ENCODE assay signal across 8 mouse cellular contexts in the genomic region with DNA sequence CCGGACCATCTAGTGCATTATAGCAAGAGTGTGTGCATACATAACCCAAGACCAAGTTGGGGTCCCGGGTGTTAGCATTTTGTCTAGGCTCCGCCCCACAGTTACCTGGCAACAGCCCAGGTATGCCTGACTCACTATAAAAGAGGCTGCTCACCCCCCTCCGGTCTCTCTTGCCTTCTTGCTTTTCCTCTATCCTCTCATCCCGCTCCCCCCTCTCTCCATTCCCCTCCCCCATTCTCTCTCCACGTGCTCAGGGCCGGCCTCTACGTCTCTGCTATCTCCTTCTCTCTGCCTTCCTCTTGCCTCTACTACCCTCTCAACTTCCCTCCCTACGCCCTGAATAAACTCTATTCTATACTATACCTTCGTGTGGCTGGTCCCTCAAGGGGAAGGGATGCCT. TPM values are rescaled to one million over a fixed set of nuclear protein-coding genes. Genes with fewer than 3 reads are reported as not detected.
DNase-seq lines count a peak whose midpoint lies in the region; ATAC-seq and TF ChIP-seq lines count a peak whose summit lies in the region.

No protein-coding gene starts in this region.

- H3K27me3 ChIP-seq in heart, embryonic 16.5 days (ENCODE audit: control insufficient read depth, insufficient read depth, low read length) = peaks cover 27% of the 10 kb centered on the region
- H3K27me3 ChIP-seq in embryonic facial prominence, embryonic 13.5 days = peaks cover 54% of the 10 kb centered on the region
- H3K27me3 ChIP-seq in limb, embryonic 15.5 days = peaks cover 37% of the 10 kb centered on the region
- no peaks in the 10 kb centered on the region for H3K27me3 ChIP-seq in stomach, postnatal 0 days (ENCODE audit: control insufficient read depth, insufficient read depth, low read length)

- 3% methylated on average over 10 of the region's 10 CpGs for WGBS in heart, embryonic 16.5 days
- WGBS in embryonic facial prominence, embryonic 13.5 days = 5% methylated on average over 10 of the region's 10 CpGs
- WGBS in limb, embryonic 15.5 days = 4% methylated on average over 10 of the region's 10 CpGs
- 4% methylated on average over 10 of the region's 10 CpGs for WGBS in stomach, postnatal 0 days

- no peak for TF ChIP-seq EP300 in stomach, postnatal 0 days (optimal IDR thresholded peaks at IDR 0.05)

- H3K9ac ChIP-seq in heart, embryonic 16.5 days (ENCODE audit: low read length) = peak overlapping the region; percentile 59
- H3K9ac ChIP-seq in ES-E14 (ENCODE audit: insufficient read depth, low read depth, low read length, poor library complexity, severe bottlenecking) = peak overlapping the region; percentile 73; the same call in 1 of the 2 replicates
- peak overlapping the region; percentile 65 for H3K9ac ChIP-seq in embryonic facial prominence, embryonic 13.5 days
- no peak overlapping the region for H3K9ac ChIP-seq in limb, embryonic 15.5 days
- H3K9ac ChIP-seq in stomach, postnatal 0 days (ENCODE audit: low read length) = no peak overlapping the region

- TF ChIP-seq CTCF in stomach, postnatal 0 days (IDR thresholded peaks at IDR 0.05; ENCODE audit: low read depth) = no peak

- H3K4me2 ChIP-seq in heart, embryonic 16.5 days (ENCODE audit: low read depth, low read length) = peak overlapping the region; percentile 93
- peak overlapping the region; percentile 92 for H3K4me2 ChIP-seq in embryonic facial prominence, embryonic 13.5 days
- H3K4me2 ChIP-seq in limb, embryonic 15.5 days = peak overlapping the region; percentile 90
- peak overlapping the region; percentile 93 for H3K4me2 ChIP-seq in stomach, postnatal 0 days (replicated peaks; ENCODE audit: low read depth)

- intact Hi-C loops in heart, postnatal 14 days (cut with DNase I) = no loop called here

- in situ Hi-C loops in ES-E14 (cut with MboI; ENCODE audit: low sequenced_read_pairs in 2 of 2, unreplicated experiment in 2 of 2) = no loop called here

- H3K4me3 ChIP-seq in heart, embryonic 16.5 days (ENCODE audit: low read length) = peak overlapping the region; percentile 64
- H3K4me3 ChIP-seq in ES-E14 (ENCODE audit: insufficient read depth in 1 of 2, low read depth in 1 of 2, low read length in 2 of 2, poor library complexity in 1 of 2, severe bottlenecking in 1 of 2) = peak overlapping the region; percentile 45 to 72
- peak overlapping the region; percentile 64 for H3K4me3 ChIP-seq in embryonic facial prominence, embryonic 13.5 days
- peak overlapping the region; percentile 53 for H3K4me3 ChIP-seq in limb, embryonic 15.5 days
- peak overlapping the region; percentile 55 for H3K4me3 ChIP-seq in stomach, postnatal 0 days (ENCODE audit: low read depth, low read length)

- peaks cover 3% of the 10 kb centered on the region; the same call in 1 of the 2 replicates for H3K9me3 ChIP-seq in heart, embryonic 16.5 days (replicated peaks; ENCODE audit: control insufficient read depth, low read length)
- no peaks in the 10 kb centered on the region for H3K9me3 ChIP-seq in ES-E14 (ENCODE audit: control insufficient read depth, insufficient read depth, low read depth, low read length)
- no peaks in the 10 kb centered on the region for H3K9me3 ChIP-seq in embryonic facial prominence, embryonic 13.5 days
- no peaks in the 10 kb centered on the region for H3K9me3 ChIP-seq in limb, embryonic 15.5 days
- H3K9me3 ChIP-seq in stomach, postnatal 0 days (ENCODE audit: control insufficient read depth, low read length) = peaks cover 4% of the 10 kb centered on the region; the same call in 1 of the 2 replicates

- no peak for ATAC-seq in heart, embryonic 16.5 days (replicated peaks; ENCODE audit: extremely low read depth, insufficient read depth, low FRiP score)
- ATAC-seq in embryonic facial prominence, embryonic 13.5 days (ENCODE audit: insufficient number of reproducible peaks, insufficient read depth, low FRiP score, low TSS enrichment, low read depth) = peak; percentile 27; the same call in 1 of the 2 replicates
- ATAC-seq in limb, embryonic 15.5 days (ENCODE audit: insufficient number of reproducible peaks, low FRiP score, low TSS enrichment, low read depth) = no peak
- ATAC-seq in stomach, postnatal 0 days (ENCODE audit: low FRiP score, low TSS enrichment) = no peak

- H3K4me1 ChIP-seq in heart, embryonic 16.5 days (ENCODE audit: control insufficient read depth, insufficient read depth, low read length) = peaks cover 3% of the 10 kb centered on the region
- no peaks in the 10 kb centered on the region for H3K4me1 ChIP-seq in ES-E14 (ENCODE audit: control insufficient read depth in 2 of 2, insufficient read depth in 2 of 2, low read length in 2 of 2, poor library complexity in 1 of 2)
- H3K4me1 ChIP-seq in embryonic facial prominence, embryonic 13.5 days = peaks cover 12% of the 10 kb centered on the region; the same call in 1 of the 2 replicates
- peaks cover 15% of the 10 kb centered on the region for H3K4me1 ChIP-seq in limb, embryonic 15.5 days
- 0 out of 2 replicates have a peak, but pooled peaks cover 3% of the 10 kb centered on the region for H3K4me1 ChIP-seq in stomach, postnatal 0 days (replicated peaks; ENCODE audit: control insufficient read depth, insufficient read depth)

- no peaks in the 10 kb centered on the region for H3K36me3 ChIP-seq in heart, embryonic 16.5 days (ENCODE audit: control insufficient read depth, insufficient read depth)
- H3K36me3 ChIP-seq in ES-E14 (ENCODE audit: control insufficient read depth, insufficient read depth, low read length, poor library complexity, severe bottlenecking) = no peaks in the 10 kb centered on the region
- H3K36me3 ChIP-seq in embryonic facial prominence, embryonic 13.5 days = no peaks in the 10 kb centered on the region
- no peaks in the 10 kb centered on the region for H3K36me3 ChIP-seq in limb, embryonic 15.5 days
- H3K36me3 ChIP-seq in stomach, postnatal 0 days (ENCODE audit: control insufficient read depth, insufficient read depth, low read length) = no peaks in the 10 kb centered on the region

- H3K27ac ChIP-seq in heart, embryonic 16.5 days (ENCODE audit: low read length) = no peak overlapping the region
- H3K27ac ChIP-seq in ES-E14 (ENCODE audit: insufficient read depth, low read depth, low read length, poor library complexity, severe bottlenecking) = no peak overlapping the region
- no peak overlapping the region for H3K27ac ChIP-seq in embryonic facial prominence, embryonic 13.5 days
- no peak overlapping the region for H3K27ac ChIP-seq in limb, embryonic 15.5 days
- no peak overlapping the region for H3K27ac ChIP-seq in stomach, postnatal 0 days (replicated peaks)

- no peak for DNase-seq in heart, postnatal 14 days
- DNase-seq in ES-E14 (ENCODE audit: low read depth, low spot score) = no peak
- DNase-seq in stomach, postnatal 0 days (ENCODE audit: low spot score) = no peak
- DNase-seq in urinary bladder, postnatal 25 days (ENCODE audit: low spot score) = no peak
- no peak for DNase-seq in layer of hippocampus, adult 18-20 months (ENCODE audit: low spot score in 2 of 2)

TF ChIP-seq in ES-E14, 5 proteins besides CTCF, POLR2A, EP300 and RAD21:
- no peak for TF ChIP-seq CHD2 (IDR thresholded peaks at IDR 0.05; ENCODE audit: low read depth, low read length)
- TF ChIP-seq HCFC1 (IDR thresholded peaks at IDR 0.05; ENCODE audit: borderline replicate concordance, insufficient read depth, low read length) = no peak
- no peak for TF ChIP-seq MAFK (IDR thresholded peaks at IDR 0.05; ENCODE audit: insufficient read depth, low read depth, low read length)
- no peak for TF ChIP-seq ZC3H11A (IDR thresholded peaks at IDR 0.05; ENCODE audit: borderline replicate concordance, low read depth, low read length)

RNA-seq across cellular contexts. Expression of a gene that starts 14.0 kb away (rescaled TPM):
- polyA plus RNA-seq in heart, embryonic 16.5 days (2015; fragmentation: Nextera tagmentation; extraction: Ambion mirVana) = 1.1 and 1.3 TPM in 2 replicates
- total RNA-seq in heart, postnatal 14 days (2021) = under 1 TPM; 0.22 to 0.29 TPM
- total RNA-seq in ES-E14 (2012; rRNA removed) = 0.49 TPM in 1 of 2 replicates, not detected in the other
- 0.41 and 0.55 TPM in 2 replicates for polyA plus RNA-seq in embryonic facial prominence, embryonic 13.5 days (2015; fragmentation: Nextera tagmentation; extraction: Ambion mirVana)
- 1.0 and 1.1 TPM in 2 replicates for polyA plus RNA-seq in limb, embryonic 15.5 days (2015; fragmentation: Nextera tagmentation; extraction: Ambion mirVana)
- polyA plus RNA-seq in stomach, postnatal 0 days (2015; fragmentation: Nextera tagmentation; extraction: Ambion mirVana) = 1.1 and 1.2 TPM in 2 replicates
- under 1 TPM in 1 of 2 experiments, not detected in 1; 0.25 TPM for total RNA-seq in layer of hippocampus, adult 18-20 months (2021)

RNA-seq across cellular contexts. Expression of a gene that starts 32.0 kb away (rescaled TPM):
- 10.2 and 10.7 TPM in 2 replicates for polyA plus RNA-seq in heart, embryonic 16.5 days (2015; fragmentation: Nextera tagmentation; extraction: Ambion mirVana)
- total RNA-seq in heart, postnatal 14 days (2021) = 10 to 100 TPM; 11.8 to 11.9 TPM
- total RNA-seq in ES-E14 (2012; rRNA removed) = 0.32 and 0.40 TPM in 2 replicates
- polyA plus RNA-seq in embryonic facial prominence, embryonic 13.5 days (2015; fragmentation: Nextera tagmentation; extraction: Ambion mirVana) = 9.4 and 10.1 TPM in 2 replicates
- 25.9 and 32.2 TPM in 2 replicates for polyA plus RNA-seq in limb, embryonic 15.5 days (2015; fragmentation: Nextera tagmentation; extraction: Ambion mirVana)
- polyA plus RNA-seq in stomach, postnatal 0 days (2015; fragmentation: Nextera tagmentation; extraction: Ambion mirVana) = 17.9 and 21.0 TPM in 2 replicates
- 10 to 100 TPM in 1 of 2 experiments, 1 to 10 TPM in 1; 9.9 to 12.5 TPM for total RNA-seq in layer of hippocampus, adult 18-20 months (2021)

RNA-seq across cellular contexts. Expression of a gene that starts 56.3 kb away (rescaled TPM):
- polyA plus RNA-seq in heart, embryonic 16.5 days (2015; fragmentation: Nextera tagmentation; extraction: Ambion mirVana) = 2.5 and 3.0 TPM in 2 replicates
- total RNA-seq in heart, postnatal 14 days (2021) = 1 to 10 TPM; 5.2 to 6.0 TPM
- 2.4 and 4.5 TPM in 2 replicates for total RNA-seq in ES-E14 (2012; rRNA removed)
- 0.80 and 1.0 TPM in 2 replicates for polyA plus RNA-seq in embryonic facial prominence, embryonic 13.5 days (2015; fragmentation: Nextera tagmentation; extraction: Ambion mirVana)
- polyA plus RNA-seq in limb, embryonic 15.5 days (2015; fragmentation: Nextera tagmentation; extraction: Ambion mirVana) = 3.2 and 3.8 TPM in 2 replicates
- polyA plus RNA-seq in stomach, postnatal 0 days (2015; fragmentation: Nextera tagmentation; extraction: Ambion mirVana) = 5.3 and 5.6 TPM in 2 replicates
- 1 to 10 TPM; 4.0 to 4.4 TPM for total RNA-seq in layer of hippocampus, adult 18-20 months (2021)

Comparison
In these comparisons a context has a peak if more than half of its experiments do, and no peak if none do; other contexts are left out.
1. H3K9ac ChIP-seq: peak in heart, embryonic 16.5 days (single experiment), ES-E14 (single experiment) and embryonic facial prominence, embryonic 13.5 days (single experiment); none in limb, embryonic 15.5 days (single experiment) and stomach, postnatal 0 days (single experiment).
2. Peak in every context shown above with its lines, with median percentiles within 50 percentile points of each other: H3K4me2 ChIP-seq and H3K4me3 ChIP-seq.